Mouse (Mus musculus) A20 (cell line): Measurements from ENCODE around the gene Pak7.

Source experiments
- DNase-seq: peaks from one replicate; pipeline ENCODE4 v3.0.0-alpha.2; 2011; ENCODE audit warnings: low read depth, low spot score

The Pak7 gene

DNA sequence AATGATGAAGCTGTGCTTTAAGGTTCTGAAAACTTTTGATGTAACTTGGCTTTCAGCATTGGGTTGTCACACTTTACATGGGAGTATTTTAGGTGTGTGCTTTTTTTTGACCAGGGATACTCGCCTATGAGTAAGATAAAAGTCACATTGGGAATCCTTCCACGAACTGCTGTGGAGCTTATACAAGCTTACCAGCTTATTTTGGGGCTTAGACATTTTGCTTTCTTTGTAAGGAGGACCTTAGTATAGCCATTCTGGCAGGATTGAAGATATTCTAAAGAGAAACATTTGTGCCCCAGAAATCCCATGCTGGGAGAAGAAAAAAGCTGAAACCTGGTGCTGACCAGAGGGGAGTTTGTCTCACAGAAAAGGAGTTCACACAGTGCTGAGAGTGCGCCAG is 212.7 kb downstream of the Pak7 start:
- DNase-seq: no peak

DNA sequence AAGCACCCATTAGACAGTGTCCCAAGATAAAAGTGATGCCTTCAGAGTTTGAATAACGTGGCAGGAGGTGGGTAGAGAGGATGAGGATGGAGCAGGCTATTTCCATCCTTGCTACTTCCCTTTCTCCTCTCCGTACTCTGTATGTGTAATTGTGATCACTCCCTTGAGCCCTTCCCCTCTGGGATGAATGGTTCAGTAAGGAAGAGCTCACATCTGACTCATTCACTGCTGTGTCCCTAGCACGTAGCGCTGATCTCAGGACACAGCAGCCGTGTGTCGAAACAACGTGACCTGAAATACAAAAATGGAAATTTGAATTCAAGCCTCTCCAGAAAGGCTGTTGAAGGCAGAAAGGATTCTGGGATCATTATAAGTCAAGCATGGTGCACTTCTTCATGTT is 237.0 kb downstream of the Pak7 start:
- no peak for DNase-seq

DNA sequence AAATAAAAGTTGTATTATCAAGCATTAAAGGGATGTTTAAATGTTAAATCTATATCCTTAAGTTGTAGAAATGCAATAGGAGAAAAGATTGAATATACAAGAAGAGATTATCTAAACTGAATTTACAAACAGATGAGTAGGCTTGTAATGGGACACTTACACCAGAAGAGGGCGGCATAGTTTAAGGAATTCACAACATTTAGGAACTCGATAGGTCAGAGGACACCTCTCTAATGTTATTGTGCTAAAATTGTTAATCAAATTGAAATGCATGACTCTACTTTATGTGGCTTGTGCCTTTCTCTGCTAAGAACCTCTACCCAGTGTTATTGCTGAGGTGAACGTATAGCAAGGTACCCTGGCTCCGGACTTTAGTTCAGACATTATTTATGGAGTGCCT is 238.2 kb downstream of the Pak7 start:
- DNase-seq: peak; percentile 5

DNA sequence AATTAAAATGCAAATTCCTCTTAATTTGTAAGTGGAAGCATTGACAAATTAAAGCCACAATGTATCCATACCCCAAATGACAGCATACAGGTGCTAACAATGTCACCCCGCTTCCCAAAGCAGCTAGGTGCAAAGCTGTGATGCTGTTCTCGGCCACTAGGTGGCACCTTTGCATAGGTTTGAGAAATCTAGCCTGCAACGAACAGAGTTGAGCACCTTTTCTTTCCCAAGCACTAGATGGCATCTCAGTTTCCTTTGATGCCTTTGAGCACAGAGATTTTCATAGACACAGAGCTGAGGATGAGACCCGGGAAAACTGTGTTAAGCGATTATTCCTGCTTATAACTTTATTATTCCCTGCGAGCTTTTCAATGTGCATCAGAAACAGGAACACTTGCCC is 238.8 kb downstream of the Pak7 start:
- peak; percentile 52 for DNase-seq

DNA sequence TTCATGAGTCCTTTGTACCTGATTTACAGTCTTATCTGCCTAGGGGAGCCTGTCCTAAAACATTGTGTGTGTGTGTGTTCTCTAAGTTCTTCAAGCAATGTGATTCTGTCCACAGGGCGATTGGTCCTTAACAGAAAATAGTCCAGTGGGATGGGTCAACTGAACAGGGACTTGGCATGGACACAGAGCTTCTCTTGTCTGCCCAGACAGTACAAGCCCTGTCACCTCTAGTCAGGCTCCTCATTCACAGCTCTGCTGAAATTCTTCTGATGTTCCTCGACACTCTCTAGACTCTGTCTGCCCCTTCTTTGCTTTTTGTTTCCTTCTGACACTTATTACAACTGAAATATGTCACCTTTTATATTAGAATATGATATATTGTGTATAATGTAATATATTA is 247.0 kb downstream of the Pak7 start:
- DNase-seq: no peak

DNA sequence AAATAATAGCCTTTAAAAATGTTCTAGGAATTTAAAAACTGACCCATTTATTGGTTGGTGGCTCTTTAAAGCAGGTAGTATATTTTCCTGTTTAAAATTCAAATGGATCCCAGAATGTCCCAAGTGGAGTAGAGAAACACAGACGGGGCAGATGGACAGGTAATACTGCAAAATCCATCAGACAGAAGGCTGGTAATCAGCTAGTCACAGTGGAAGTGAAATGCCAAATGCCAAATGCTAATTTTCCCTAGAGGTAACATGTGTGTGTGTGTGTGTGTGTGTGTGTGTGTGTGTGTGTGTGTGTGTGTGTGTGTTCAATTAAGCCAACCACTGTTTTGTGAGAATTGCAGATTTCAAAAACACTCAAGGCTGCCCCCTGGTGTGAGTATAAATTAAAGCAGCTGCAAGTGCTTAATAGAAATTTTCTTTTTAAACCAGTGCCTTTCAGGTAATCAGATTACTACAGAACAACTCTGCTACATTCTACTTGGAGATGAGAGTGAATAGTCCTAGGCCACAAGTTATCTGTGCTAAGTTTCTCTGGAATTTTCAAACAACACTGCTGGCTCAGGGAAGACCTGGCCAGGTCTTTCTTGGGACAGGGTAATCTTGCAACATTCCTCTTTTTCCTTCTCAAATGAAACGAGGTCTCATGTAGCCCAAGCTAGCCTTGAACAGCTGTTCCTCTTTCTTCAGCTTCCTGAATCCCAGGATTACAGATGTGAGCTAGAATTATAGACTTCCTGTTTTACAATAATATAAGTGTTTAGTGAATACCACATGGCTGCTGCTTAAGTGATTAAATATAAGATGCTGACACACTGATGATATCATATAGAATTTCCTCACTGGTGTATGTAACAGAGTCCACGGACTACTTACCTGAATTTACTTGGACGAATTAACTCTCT is 248.4 kb downstream of the Pak7 start:
- no peak for DNase-seq

DNA sequence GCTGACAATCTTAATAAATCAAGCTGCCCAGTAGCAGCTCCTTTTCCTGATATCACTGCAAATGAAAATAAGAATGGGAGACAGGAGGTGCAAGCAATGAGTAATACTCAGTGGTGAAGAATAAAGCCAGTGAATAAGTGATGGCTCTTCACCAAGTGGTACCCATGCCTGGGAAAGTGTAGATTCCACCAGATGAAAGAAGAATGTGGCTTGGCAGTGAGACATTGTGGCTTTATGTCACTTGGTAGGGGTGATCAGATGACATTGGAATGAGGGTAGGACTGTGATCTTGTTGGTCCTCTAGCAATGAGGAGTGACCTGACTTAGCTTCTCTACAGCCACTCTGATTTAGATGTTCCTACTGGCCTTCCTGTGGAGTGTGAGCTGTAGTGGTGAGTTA is 249.3 kb downstream of the Pak7 start:
- no peak for DNase-seq

DNA sequence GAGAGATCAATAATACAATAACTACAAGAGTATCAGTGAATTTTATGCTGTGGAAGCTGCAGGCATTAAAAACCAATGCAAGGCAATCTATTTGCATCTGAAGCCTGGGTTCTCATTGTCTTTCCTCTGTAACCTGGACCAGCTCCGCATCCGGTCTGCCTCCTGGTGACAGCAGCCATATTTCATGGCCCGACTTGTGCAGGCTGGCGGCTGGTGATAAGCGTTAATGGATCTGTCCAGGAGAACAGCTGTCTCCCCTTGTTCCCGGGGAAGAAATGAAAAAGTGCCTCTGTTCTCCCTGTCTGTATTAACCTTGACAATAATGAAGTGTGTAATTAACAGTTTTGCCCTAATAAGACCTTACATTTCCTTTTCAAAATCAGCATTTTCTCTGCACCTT is 265.9 kb downstream of the Pak7 start:
- no peak for DNase-seq

DNA sequence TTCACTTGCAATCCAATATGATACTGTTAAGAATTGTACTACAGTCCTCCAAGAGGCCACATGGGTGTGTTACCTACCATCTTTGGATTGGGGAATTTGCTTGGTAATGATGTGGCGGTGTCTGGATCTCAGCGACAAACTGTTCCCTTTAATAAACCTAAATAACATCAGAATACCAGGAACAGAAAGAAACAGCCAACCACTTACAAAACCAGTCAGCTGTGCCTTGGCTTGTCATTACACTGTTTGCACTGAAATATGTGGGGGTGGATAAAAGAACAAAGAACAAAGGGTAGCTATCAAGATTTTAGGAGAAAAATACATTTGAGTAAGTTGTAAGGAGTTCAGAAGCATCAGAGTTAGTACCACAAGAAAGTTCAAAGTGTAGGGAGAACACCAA is 269.8 kb downstream of the Pak7 start:
- no peak for DNase-seq

DNA sequence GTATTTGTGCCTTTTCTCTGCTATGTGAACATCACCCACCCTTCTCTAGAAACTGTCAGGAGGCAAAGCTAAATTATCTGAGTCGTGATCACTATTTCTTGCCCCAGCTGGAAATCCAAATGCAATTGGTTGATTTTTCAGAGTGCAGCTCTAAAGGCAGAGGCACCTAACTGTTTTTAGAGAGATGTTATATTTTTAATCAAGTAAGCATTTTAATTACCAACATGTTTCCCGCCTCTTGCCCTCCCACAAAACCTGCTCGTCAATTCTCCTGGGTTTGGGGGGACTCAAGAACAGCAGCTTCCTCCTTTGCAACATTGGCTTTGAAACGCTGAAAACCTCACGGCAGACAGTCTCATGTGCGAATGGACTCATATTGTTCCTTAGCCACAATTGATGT is 274.4 kb downstream of the Pak7 start:
- DNase-seq: no peak

DNA sequence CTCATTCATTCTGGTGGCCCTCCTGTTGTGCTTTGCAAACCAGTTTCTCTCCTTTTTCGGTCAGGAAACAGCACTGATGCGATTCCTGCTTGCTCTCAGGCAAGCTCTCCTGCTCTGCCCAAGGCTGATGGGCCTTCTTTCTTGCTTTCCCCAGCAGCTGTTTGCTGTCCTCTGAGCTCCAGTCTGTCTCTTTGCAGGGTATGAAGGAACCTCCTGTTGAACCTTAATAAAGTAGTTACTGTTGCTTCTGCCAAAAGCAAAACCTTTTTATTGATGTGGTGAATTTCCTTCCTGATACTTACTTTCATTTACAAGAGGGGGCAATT is 278.8 kb downstream of the Pak7 start:
- no peak for DNase-seq

DNA sequence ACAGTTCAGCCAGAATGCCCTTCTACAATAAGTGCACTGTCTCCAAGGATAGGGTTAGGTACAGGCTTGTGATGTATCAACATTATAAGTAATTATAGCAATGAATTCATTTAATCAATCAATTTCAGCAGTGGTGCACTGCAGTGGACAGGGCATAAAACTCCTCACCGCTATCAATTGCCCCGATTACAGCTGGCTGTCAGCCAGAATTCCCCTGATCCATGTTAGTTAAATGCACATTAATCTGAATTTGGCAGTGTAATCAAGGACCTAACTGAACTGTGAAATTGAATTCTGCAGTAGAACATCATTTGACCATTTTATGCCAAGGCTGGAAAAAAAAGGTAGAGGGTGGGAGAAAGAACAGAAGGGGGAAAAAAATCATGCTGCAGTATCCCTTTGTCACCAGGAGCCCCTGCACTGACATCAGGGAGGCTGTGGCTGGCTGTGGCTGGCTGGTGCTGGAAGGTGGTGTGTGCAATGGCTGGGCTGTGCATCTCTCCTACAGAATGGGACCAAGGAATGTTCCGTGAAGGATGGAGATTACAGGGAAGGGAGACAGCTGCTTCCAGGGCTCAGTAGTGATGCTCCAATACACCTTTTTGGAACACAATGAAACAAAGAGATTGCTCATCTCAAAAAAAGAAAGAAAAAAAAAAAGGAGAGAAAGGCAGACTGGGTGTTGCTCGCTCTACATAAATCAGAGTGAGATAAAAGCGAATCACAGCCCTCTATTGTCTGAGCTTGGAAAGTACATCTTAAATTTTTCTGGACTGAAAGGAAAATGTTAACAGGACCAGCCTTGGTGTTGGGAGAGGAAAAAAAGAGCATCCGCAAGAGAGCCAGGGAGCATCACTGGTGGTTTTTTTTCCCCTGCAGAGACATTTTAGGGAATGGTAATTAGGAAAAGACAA is 279.4 kb downstream of the Pak7 start:
- no peak for DNase-seq

DNA sequence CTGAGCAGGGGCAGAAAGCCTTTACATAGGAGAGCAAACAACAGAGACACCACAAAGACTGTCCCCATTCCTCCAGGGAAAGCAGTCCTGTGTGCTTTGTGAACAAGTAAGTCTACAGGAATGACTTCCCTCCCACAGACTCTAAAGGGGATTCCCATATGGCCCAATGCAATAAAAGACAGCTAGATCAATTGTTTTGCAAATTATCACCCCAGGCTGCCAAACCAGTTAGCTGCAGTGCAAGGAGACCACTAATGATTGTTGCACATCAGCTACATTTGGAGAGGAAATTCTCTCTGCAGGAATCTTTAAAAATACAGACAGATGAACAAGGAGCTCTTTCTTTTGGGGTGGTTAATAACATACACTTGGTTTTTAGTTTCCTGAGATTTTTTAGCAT is 280.2 kb downstream of the Pak7 start:
- no peak for DNase-seq

DNA sequence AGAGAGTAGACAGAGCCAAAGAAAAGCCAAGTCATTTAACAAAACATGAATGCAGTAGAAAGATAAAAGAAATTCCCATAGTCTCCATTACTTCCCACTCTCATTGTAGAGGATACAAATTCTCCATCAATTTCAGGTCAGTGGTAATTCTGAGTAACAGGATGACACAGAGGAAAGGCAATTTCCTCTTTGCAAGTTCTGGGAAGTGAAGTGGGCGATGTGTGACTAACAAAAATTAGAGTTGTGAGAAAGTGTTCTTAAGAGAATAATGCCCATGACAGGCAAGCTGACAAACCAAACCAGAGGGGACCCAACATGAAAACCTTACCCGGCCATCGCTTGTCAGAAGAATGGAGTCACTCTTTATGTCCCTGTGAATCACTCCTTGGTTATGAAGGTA is 290.6 kb downstream of the Pak7 start:
- DNase-seq: no peak

DNA sequence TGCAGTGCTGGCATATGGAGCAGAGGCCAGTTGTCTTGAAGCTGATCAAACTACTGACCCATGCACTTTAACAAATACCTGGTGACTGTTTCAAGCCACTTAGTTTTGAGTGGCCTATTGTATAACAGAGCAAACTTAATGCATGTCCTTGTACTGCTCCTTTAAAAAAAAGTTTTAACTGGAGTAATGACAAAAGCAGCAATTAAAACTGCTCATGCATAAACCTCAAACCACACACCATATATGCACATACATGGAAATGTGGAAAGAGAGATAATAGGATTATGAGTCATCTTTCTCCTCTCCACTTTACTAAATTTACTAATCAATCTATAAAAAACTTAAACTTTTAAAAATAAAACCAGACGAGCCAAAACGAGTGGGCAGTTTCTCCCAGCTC is 291.8 kb downstream of the Pak7 start:
- DNase-seq: no peak

DNA sequence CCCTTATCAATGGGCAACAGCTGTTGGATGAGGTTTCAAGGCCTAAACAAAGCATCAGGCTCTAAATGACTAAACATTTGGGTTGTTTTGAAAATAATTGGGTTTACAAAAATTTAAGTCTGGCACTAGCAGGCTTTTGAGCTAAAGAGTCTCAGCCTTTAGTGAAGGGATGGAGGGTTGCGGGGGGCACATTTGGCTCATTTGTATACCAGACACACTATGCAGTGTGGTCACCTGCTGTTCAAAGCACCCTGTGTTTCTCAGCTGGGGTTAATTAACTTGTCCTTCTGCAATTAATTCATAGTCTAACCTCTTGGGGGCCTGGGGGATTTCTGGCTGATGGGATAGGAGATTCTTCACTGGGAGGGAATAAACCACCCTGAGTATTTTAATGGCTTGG is 323.4 kb downstream of the Pak7 start:
- no peak for DNase-seq

DNA sequence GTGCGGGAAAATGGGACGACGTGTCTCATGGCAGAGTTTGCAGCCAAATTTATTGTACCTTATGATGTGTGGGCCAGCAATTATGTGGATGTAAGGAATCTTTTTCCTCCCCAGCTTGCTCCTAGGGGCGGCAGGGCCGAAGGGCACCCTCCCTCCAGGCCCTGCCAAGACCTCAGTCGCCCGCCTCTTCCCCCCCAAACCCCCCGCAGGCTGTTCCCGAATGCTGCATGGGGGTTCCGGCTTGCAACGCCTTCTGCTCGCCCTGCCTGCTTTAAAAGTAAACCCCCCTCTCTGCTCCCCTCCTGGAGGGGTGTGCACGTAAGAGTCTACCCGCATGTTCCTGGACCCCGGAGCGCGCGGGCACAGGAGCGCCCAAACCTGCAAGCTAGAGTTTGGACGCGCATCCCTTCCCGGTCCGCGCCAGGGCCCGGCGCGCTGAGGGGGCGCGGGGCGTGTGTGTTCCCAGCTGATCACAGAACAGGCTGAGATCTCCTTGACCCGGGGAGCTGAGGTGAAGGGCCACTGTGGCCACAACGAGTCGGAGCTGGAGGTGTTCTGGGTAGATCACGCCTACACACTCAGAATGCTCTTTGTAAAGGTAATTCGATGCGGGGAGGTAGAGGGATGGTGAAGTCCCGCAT is 328.6 kb downstream of the Pak7 start:
- no peak for DNase-seq

DNA sequence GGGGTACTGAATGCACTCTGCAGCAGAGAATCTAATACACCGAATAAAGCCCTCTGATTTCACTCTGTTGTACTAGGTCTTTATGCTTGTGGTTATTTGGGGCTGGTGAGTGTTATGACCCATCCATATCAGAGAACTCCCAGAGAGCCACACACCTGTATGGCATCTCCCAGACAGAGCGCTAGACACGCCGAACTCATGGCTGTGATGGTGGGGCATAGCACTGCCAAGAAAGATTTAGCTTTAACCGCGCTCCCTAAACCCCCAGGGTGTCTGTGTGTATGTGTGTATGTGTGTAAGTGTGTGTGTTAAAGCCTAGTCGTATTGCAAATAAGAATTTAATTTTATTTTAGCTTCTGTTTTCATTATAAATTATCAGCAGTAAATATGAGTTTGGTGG is 329.4 kb downstream of the Pak7 start:
- DNase-seq: no peak

DNA sequence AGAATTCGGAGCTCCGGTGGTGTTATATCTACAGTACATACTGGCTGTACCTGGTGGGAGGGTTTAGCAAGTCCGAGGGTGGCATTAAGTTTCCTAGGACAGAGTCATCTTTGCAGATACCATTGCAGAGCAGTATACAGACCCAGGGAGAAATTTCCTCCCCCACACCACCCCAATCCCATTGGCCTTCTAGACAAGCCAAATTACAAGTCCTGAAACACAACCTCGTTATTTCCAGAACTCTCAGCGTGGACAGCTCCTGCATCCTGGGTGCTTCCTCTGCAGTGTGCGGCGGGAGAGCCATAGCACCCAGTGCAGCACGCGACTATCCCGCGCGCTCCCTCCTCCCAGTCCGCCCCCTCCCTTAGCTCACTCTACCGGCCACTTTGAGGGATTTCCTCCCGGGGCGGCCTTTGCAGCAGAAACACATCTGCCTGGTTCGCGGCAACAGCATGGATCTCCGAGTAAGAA is 329.9 kb downstream of the Pak7 start:
- DNase-seq: no peak

DNA sequence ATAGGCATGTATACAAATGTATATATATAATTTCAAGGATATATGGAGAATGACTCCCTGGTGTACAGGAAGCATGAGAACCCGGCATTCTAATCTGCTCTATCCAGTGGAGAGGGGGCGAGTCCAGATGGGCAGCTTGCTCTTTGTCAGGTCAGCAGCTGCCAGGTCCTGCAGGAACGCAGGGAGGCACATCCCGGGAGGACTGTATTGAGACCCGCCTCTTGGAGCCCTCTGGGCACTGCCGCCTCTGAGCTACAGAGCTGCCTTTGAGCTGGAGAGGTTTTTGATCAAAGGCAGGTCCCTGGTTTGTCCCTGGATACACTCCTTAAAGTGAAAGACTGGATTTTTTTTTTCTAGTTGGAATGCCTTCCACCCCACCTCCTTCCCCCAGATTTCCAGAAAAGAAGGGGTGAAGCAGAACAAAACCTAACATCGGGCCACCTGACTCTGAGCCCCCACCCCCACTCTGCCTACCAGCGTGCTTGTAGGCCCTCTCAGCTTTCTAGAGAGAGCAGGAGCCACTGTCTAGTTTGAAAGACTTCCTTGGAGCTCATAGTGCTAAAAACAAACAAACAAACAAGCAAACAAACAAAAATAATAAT is 336.0 kb downstream of the Pak7 start, which contains the start of gene Lamp5:
TSS of gene Lamp5 (plus strand) at position 552 of the 602 bp plus-strand sequence.
- DNase-seq: no peak

DNA sequence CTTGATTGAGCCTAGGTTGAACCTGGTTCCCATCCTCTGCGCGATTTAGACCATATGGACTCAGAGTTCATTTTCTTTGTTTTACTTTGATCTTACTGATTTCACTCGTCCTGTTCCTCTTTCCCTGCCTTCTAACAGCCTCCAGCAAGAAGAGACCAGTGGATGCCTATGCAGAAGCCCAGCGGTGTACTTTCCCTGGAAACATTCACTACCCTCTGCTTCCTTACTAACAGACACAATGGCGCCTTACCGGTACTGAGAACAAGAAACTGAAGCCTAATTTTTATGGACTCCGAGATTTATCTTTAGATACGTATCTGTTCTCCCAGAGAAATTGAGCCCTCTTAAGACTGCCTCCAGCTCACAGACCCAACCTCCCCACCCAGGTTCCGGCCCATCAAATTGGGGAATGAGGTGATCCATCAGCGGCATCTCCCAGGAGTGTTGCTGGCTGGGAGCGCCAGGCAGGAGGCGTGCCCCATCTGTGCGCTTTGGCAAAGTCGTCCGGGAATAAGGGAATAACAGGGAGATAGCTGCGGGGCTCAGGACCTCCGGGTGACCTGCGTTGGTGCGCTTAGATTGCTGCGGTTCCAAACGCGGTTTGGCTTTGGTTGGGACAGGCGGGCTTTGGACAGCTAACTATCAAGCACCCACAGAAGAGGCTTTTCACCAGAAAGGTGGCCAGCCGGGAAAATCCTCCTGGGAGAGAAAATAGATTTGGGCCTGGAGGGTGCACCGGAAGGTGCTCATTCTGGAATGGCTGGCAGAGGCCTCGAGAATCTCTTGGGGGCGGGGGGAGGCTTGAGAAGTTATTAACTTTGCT is 336.8 kb downstream of the Pak7 start:
- DNase-seq: no peak
